Mouse (Mus musculus) forebrain, embryonic 11.5 days (tissue): ENCODE measurements around the gene Zpr1. TPM values are rescaled to one million over a fixed set of nuclear protein-coding genes. Genes with fewer than 3 reads are reported as not detected.

Experiments
- ATAC-seq: fragments of 200-750 bp; cut with Nextera tagmentation; replicated peaks from 2 replicates; pipeline ENCODE4 v1.8.0; 2017; ENCODE audit warnings: moderate TSS enrichment; ENCODE audit not compliant: low FRiP score
- DNase-seq: peaks from one replicate; pipeline ENCODE4 v3.0.0-alpha.2; 2017; ENCODE audit warnings: low spot score
- H3K27ac ChIP-seq: fragments of 300-500 bp; sonication (generic); 2 replicates; pipeline ENCODE4 v1.5.1; 2014; ENCODE audit warnings: low read depth, low read length
- H3K27me3 ChIP-seq: fragments of 300-500 bp; sonication (generic); 2 replicates; pipeline ENCODE4 v1.6.1; 2014; ENCODE audit warnings: mild to moderate bottlenecking, low read length, mixed read lengths; ENCODE audit not compliant: control insufficient read depth, insufficient read depth
- H3K36me3 ChIP-seq: fragments of 300-500 bp; sonication (generic); 2 replicates; pipeline ENCODE4 v1.6.1; 2014; ENCODE audit warnings: mild to moderate bottlenecking, low read length, moderate library complexity, mixed read lengths; ENCODE audit not compliant: control insufficient read depth, insufficient read depth
- H3K4me1 ChIP-seq: fragments of 300-500 bp; sonication (generic); replicated peaks from 2 replicates; pipeline ENCODE4 v1.6.1; 2014; ENCODE audit warnings: low read length, mixed read lengths; ENCODE audit not compliant: control insufficient read depth, insufficient read depth
- H3K4me2 ChIP-seq: fragments of 300-500 bp; sonication (generic); 2 replicates; pipeline ENCODE4 v1.6.1; 2014; ENCODE audit warnings: low read depth, mild to moderate bottlenecking, low read length, moderate library complexity, mixed read lengths; ENCODE audit not compliant: severe bottlenecking
- H3K4me3 ChIP-seq: fragments of 300-500 bp; sonication (generic); 2 replicates; pipeline ENCODE4 v1.5.1; 2014; ENCODE audit warnings: low read depth, low read length
- H3K9ac ChIP-seq: fragments of 300-500 bp; sonication (generic); 2 replicates; pipeline ENCODE4 v1.6.1; 2014; ENCODE audit warnings: low read length
- H3K9me3 ChIP-seq: fragments of 300-500 bp; sonication (generic); 2 replicates; pipeline ENCODE4 v1.6.1; 2016; ENCODE audit warnings: low read length, mixed read lengths; ENCODE audit not compliant: control insufficient read depth
- WGBS: fragments of 180-500 bp; shearing (Covaris S2); extraction: QIAGEN DNeasy Blood & Tissue Kit; methylation state at CpG from one replicate; pipeline ENCODE4 v1.1.7; 2014; 5-methylcytosine and 5-hydroxymethylcytosine counted together
- polyA plus RNA-seq: library from polyadenylated mRNA; unstranded; fragments of >200 nt; fragmentation: Nextera tagmentation; extraction: Ambion mirVana; gene quantifications from 2 replicates; pipeline ENCODE4 v1.2.1, GENCODE M21; 2014

Zpr1 gene
- polyA plus RNA-seq, 1 experiment from 2014 or later = 61.4 TPM

GRCm38 (mm10) chr9:46270782-46271181 lies 2.1 kb upstream of the Zpr1 start:
- no peak overlapping the region for H3K4me3 ChIP-seq

GRCm38 (mm10) chr9:46272070-46272469 lies 794 bp upstream of the Zpr1 start:
- ATAC-seq = no peak

More at GRCm38 (mm10) chr9:46270782-46271181, 2.1 kb upstream of the Zpr1 start:
- peaks cover 3% of the 10 kb centered on the region; the same call in 1 of the 2 replicates for H3K27me3 ChIP-seq
- DNase-seq (no peak), ATAC-seq (no peak)
- H3K9ac ChIP-seq = no peak overlapping the region
- 96% methylated on average over 4 of the region's 4 CpGs for WGBS
- peaks cover 3% of the 10 kb centered on the region; the same call in 1 of the 2 replicates for H3K36me3 ChIP-seq
- no peaks in the 10 kb centered on the region for H3K9me3 ChIP-seq
- no peak overlapping the region for H3K27ac ChIP-seq
- H3K4me1 ChIP-seq = peaks cover 9% of the 10 kb centered on the region; the same call in 1 of the 2 replicates
- no peak overlapping the region for H3K4me2 ChIP-seq

DNA sequence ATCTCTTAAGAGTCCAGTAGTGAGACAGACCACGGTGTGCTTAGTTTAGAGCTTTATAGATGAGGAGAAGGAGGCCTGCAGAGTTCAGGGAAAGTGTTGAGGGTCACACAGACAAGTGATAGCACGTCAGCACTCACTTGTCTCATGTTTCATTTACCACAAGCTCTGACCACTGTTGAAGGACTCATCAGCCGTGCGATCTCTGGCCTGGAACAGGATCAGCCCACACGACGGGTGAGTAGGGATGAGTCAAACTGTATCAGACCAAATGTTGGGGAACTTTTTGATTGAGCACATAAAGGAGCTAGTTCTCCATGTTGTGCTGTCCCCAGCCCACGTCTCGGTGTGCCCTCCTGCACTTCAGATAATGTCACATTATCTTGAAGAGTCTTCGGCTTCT lies 1.6 kb downstream of the Zpr1 start:
- peaks cover 9% of the 10 kb centered on the region; the same call in 1 of the 2 replicates for H3K4me1 ChIP-seq
- no peaks in the 10 kb centered on the region for H3K9me3 ChIP-seq
- DNase-seq (no peak), ATAC-seq (no peak)
- H3K4me3 ChIP-seq = no peak overlapping the region
- H3K4me2 ChIP-seq = no peak overlapping the region
- WGBS = 89% methylated on average over 9 of the region's 9 CpGs
- H3K27me3 ChIP-seq = peaks cover 3% of the 10 kb centered on the region; the same call in 1 of the 2 replicates
- H3K27ac ChIP-seq = no peak overlapping the region
- no peak overlapping the region for H3K9ac ChIP-seq
- H3K36me3 ChIP-seq = peaks cover 3% of the 10 kb centered on the region; the same call in 1 of the 2 replicates

More at GRCm38 (mm10) chr9:46272070-46272469, 794 bp upstream of the Zpr1 start:
- Histone ChIP-seq H3K27me3 (peaks cover 3% of the 10 kb centered on the region; the same call in 1 of the 2 replicates), H3K27ac (no peak overlapping the region), H3K9ac (no peak overlapping the region), H3K4me2 (peak overlapping the region; percentile 92; the same call in 1 of the 2 replicates), H3K36me3 (peaks cover 3% of the 10 kb centered on the region; the same call in 1 of the 2 replicates), H3K9me3 (no peaks in the 10 kb centered on the region), H3K4me3 (peak overlapping the region; percentile 80; the same call in 1 of the 2 replicates), H3K4me1 (peaks cover 9% of the 10 kb centered on the region; the same call in 1 of the 2 replicates)
- DNase-seq = no peak
- WGBS = 87% methylated on average over 9 of the region's 9 CpGs

- Histone ChIP-seq H3K27me3 (no peaks in the 10 kb centered on the region), H3K4me2 (peak within 1 kb of the TSS; percentile 62), H3K27ac (peak within 1 kb of the TSS; percentile 70), H3K9ac (peak within 1 kb of the TSS; percentile 93), H3K9me3 (no peaks in the 10 kb centered on the region), H3K36me3 (peaks cover 3% of the 10 kb centered on the region; the same call in 1 of the 2 replicates), H3K4me3 (peak within 1 kb of the TSS; percentile 87), H3K4me1 (peaks cover 6% of the 10 kb centered on the region; the same call in 1 of the 2 replicates)
- WGBS = under 1% methylated on average over 55 of the region's 55 CpGs
- ATAC-seq (peak; percentile 85), DNase-seq (peak; percentile 91)
Measured at GRCm38 (mm10) chr9:46282631-46283436, 10.0 kb downstream of the Zpr1 start, which contains the start of gene Bud13. Gene Bud13 (plus strand): TSS chr9:46283008.

DNA sequence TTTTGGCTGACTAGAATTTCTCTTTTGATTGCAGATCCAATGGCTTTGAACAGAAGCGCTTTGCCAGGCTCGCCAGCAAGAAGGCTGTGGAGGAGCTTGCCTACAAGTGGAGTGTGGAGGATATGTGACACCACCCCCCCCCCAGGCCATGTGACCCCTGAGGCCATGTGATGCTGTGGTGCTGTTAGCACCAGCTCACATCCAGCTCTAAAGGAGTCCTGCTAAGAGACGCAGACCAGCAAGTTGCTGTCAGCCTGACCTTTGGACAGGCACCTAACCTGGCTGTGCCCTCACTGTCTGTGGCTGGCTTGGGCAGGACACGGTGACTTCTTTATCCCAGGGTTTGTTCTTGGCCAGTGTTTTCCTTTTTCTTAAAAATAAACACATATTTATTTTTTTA lies 25.5 kb downstream of the Zpr1 start:
- H3K9ac ChIP-seq = no peak overlapping the region
- ATAC-seq (no peak), DNase-seq (no peak)
- no peaks in the 10 kb centered on the region for H3K27me3 ChIP-seq
- H3K9me3 ChIP-seq = no peaks in the 10 kb centered on the region
- no peaks in the 10 kb centered on the region for H3K4me1 ChIP-seq
- no peak overlapping the region for H3K4me3 ChIP-seq
- 93% methylated on average over 4 of the region's 4 CpGs for WGBS
- H3K4me2 ChIP-seq = no peak overlapping the region
- H3K27ac ChIP-seq = no peak overlapping the region
- no peaks in the 10 kb centered on the region; the same call in 1 of the 2 replicates for H3K36me3 ChIP-seq

- WGBS = 14% methylated on average over 2 of the region's 2 CpGs
- H3K4me1 ChIP-seq = no peaks in the 10 kb centered on the region
- H3K9ac ChIP-seq = no peak overlapping the region
- no peak overlapping the region for H3K4me2 ChIP-seq
- ATAC-seq (no peak), DNase-seq (peak; percentile 78)
- H3K9me3 ChIP-seq = no peaks in the 10 kb centered on the region
- H3K27me3 ChIP-seq = no peaks in the 10 kb centered on the region
- no peaks in the 10 kb centered on the region; the same call in 1 of the 2 replicates for H3K36me3 ChIP-seq
- H3K27ac ChIP-seq = no peak overlapping the region
- H3K4me3 ChIP-seq = no peak overlapping the region
Measured at GRCm38 (mm10) chr9:46302142-46302541, 29.3 kb downstream of the Zpr1 start.

DNA sequence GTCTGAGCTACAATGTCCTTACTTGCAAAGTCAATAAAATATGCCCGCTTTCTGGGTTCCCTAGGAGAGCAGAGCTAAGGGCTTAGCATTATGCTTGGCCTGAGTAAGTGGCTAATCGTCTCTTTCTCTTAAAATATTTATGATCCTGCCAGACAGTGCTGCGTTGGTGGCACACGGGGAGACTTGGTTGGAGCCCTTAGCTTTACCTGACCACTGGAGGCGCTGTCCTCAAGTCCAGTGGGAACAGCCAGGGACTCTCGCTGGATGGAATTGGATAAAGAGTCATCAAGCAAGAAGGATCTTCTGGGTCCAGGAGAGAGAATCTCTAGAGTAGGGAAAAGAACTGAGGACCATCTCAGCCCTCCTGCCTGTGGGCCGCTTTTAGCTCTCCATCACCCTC lies 36.3 kb downstream of the Zpr1 start:
- Histone ChIP-seq H3K4me3 (no peak overlapping the region), H3K9ac (no peak overlapping the region; the same call in 1 of the 2 replicates), H3K36me3 (no peaks in the 10 kb centered on the region), H3K27me3 (no peaks in the 10 kb centered on the region), H3K27ac (no peak overlapping the region), H3K9me3 (no peaks in the 10 kb centered on the region), H3K4me1 (no peaks in the 10 kb centered on the region), H3K4me2 (no peak overlapping the region)
- DNase-seq (no peak), ATAC-seq (no peak)
- WGBS = 10% methylated on average over 7 of the region's 7 CpGs

DNA sequence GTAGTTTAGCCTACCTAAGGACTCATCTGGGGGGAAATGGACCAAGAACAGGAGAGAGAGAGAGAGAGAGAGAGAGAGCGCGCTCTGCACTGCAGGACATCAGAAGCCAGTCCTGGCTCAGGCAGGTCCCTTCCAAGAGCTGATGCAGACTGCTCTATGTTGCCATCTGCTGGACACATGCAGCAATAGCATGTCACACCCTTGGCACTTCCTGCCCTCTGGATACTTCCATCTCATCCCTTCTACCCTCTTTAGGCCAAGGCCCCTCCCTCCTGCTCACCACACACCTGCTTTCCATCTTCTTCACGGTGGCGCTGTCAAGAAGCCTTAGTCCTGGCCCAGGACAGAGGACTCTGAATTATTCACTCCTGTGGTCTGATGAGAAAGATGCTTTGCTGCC lies 41.6 kb downstream of the Zpr1 start:
- Histone ChIP-seq H3K4me2 (no peak overlapping the region), H3K27me3 (no peaks in the 10 kb centered on the region), H3K4me1 (peaks cover 16% of the 10 kb centered on the region), H3K27ac (no peak overlapping the region), H3K9ac (no peak overlapping the region), H3K36me3 (no peaks in the 10 kb centered on the region), H3K4me3 (no peak overlapping the region), H3K9me3 (no peaks in the 10 kb centered on the region)
- DNase-seq (peak; percentile 85), ATAC-seq (peak; percentile 64; the same call in 1 of the 2 replicates)
- 5% methylated on average over 4 of the region's 4 CpGs for WGBS
